Comparison of ENCODE assay signal across 30 mouse cellular contexts in genomic region chr5:98281993-98282392, GRCm38 (mm10). TPM values are rescaled to one million over a fixed set of nuclear protein-coding genes. Genes with fewer than 3 reads are reported as not detected.
DNase-seq lines count a peak whose midpoint lies in the region; ATAC-seq and TF ChIP-seq lines count a peak whose summit lies in the region.
"Had no signal": no experiment of that assay in that cellular context is flagged by ENCODE, and none has a peak within 500 bp of the region (broad histone marks: within the 10 kb centered on the region; RNA-seq: fewer than 3 reads in every experiment).

No protein-coding gene starts in this region.

- H3K27ac ChIP-seq in forebrain, embryonic 14.5 days (ENCODE audit: low read depth, low read length): no peak overlapping the region
- no peak overlapping the region for H3K27ac ChIP-seq in forebrain, embryonic 16.5 days (ENCODE audit: low read length)
- no peak overlapping the region for H3K27ac ChIP-seq in midbrain, embryonic 14.5 days (replicated peaks; ENCODE audit: low read depth, low read length)
- no peak overlapping the region for H3K27ac ChIP-seq in midbrain, embryonic 11.5 days (ENCODE audit: low read depth, low read length)
- H3K27ac ChIP-seq in hindbrain, postnatal 0 days: no peak overlapping the region
- H3K27ac ChIP-seq in neural tube, embryonic 13.5 days (replicated peaks): 0 out of 2 replicates have a peak overlapping the region, but pooled peaks have one; percentile 13
- H3K27ac ChIP-seq: forebrain, embryonic 12.5 days; heart, embryonic 13.5 days; intestine, embryonic 15.5 days; left cerebral cortex, adult 2 months; liver, embryonic 14.5 days; lung, embryonic 15.5 days; stomach, postnatal 0 days had no signal

- no peak for TF ChIP-seq CTCF in hindbrain, postnatal 0 days (IDR thresholded peaks at IDR 0.05; ENCODE audit: low read depth)

- no peaks in the 10 kb centered on the region for H3K36me3 ChIP-seq in forebrain, embryonic 14.5 days (ENCODE audit: control insufficient read depth, insufficient read depth, low read length)
- no peaks in the 10 kb centered on the region for H3K36me3 ChIP-seq in forebrain, embryonic 16.5 days (ENCODE audit: control insufficient read depth, insufficient read depth)
- no peaks in the 10 kb centered on the region for H3K36me3 ChIP-seq in midbrain, embryonic 14.5 days (ENCODE audit: control insufficient read depth, insufficient read depth, low read length)
- H3K36me3 ChIP-seq in midbrain, embryonic 11.5 days (ENCODE audit: control insufficient read depth, insufficient read depth, low read length): no peaks in the 10 kb centered on the region
- no peaks in the 10 kb centered on the region for H3K36me3 ChIP-seq in hindbrain, postnatal 0 days (ENCODE audit: insufficient read depth, low read length)
- H3K36me3 ChIP-seq in neural tube, embryonic 13.5 days: no peaks in the 10 kb centered on the region
- H3K36me3 ChIP-seq: forebrain, embryonic 12.5 days; G1E; heart, embryonic 13.5 days; intestine, embryonic 15.5 days; lung, embryonic 15.5 days had no signal

- no peaks in the 10 kb centered on the region for H3K4me1 ChIP-seq in forebrain, embryonic 14.5 days (ENCODE audit: control insufficient read depth, insufficient read depth, low read length)
- 0 out of 2 replicates have a peak, but pooled peaks cover 4% of the 10 kb centered on the region for H3K4me1 ChIP-seq in forebrain, embryonic 16.5 days (replicated peaks; ENCODE audit: control insufficient read depth, insufficient read depth, low read length)
- H3K4me1 ChIP-seq in midbrain, embryonic 14.5 days (ENCODE audit: control insufficient read depth, insufficient read depth, low read length): peaks cover 17% of the 10 kb centered on the region; the same call in 1 of the 2 replicates
- H3K4me1 ChIP-seq in midbrain, embryonic 11.5 days (ENCODE audit: control insufficient read depth, insufficient read depth, low read length): peaks cover 5% of the 10 kb centered on the region
- no peaks in the 10 kb centered on the region for H3K4me1 ChIP-seq in hindbrain, postnatal 0 days (ENCODE audit: insufficient read depth, low read length)
- H3K4me1 ChIP-seq in neural tube, embryonic 13.5 days (replicated peaks): peaks cover 21% of the 10 kb centered on the region
- H3K4me1 ChIP-seq: intestine, embryonic 15.5 days had no signal

- no peaks in the 10 kb centered on the region for H3K27me3 ChIP-seq in forebrain, embryonic 14.5 days (replicated peaks; ENCODE audit: control insufficient read depth, insufficient read depth, low read length)
- H3K27me3 ChIP-seq in forebrain, embryonic 16.5 days (replicated peaks; ENCODE audit: control insufficient read depth, insufficient read depth, low read length): no peaks in the 10 kb centered on the region; the same call in 1 of the 2 replicates
- no peaks in the 10 kb centered on the region for H3K27me3 ChIP-seq in midbrain, embryonic 14.5 days (ENCODE audit: control insufficient read depth, insufficient read depth, low read length)
- no peaks in the 10 kb centered on the region for H3K27me3 ChIP-seq in midbrain, embryonic 11.5 days (ENCODE audit: control insufficient read depth, insufficient read depth, low read length)
- no peaks in the 10 kb centered on the region for H3K27me3 ChIP-seq in hindbrain, postnatal 0 days (ENCODE audit: insufficient read depth, low read length)
- no peaks in the 10 kb centered on the region; the same call in 1 of the 2 replicates for H3K27me3 ChIP-seq in neural tube, embryonic 13.5 days
- H3K27me3 ChIP-seq: intestine, embryonic 15.5 days; lung, embryonic 15.5 days had no signal

- intact Hi-C loops in left cerebral cortex, postnatal 36 days (cut with DNase I): no loop called here

- H3K4me3 ChIP-seq in forebrain, embryonic 14.5 days (ENCODE audit: low read depth, low read length): no peak overlapping the region
- no peak overlapping the region for H3K4me3 ChIP-seq in forebrain, embryonic 16.5 days (replicated peaks; ENCODE audit: low read length)
- H3K4me3 ChIP-seq in midbrain, embryonic 14.5 days (replicated peaks; ENCODE audit: low read depth, low read length): no peak overlapping the region
- no peak overlapping the region for H3K4me3 ChIP-seq in midbrain, embryonic 11.5 days (ENCODE audit: low read depth, low read length)
- no peak overlapping the region for H3K4me3 ChIP-seq in hindbrain, postnatal 0 days (ENCODE audit: low read length)
- no peak overlapping the region for H3K4me3 ChIP-seq in neural tube, embryonic 13.5 days
- H3K4me3 ChIP-seq: forebrain, embryonic 12.5 days; heart, embryonic 13.5 days; intestine, embryonic 15.5 days; left cerebral cortex, adult 2 months; lung, embryonic 15.5 days had no signal

- H3K9me3 ChIP-seq in forebrain, embryonic 14.5 days (replicated peaks; ENCODE audit: control insufficient read depth, low read length): no peaks in the 10 kb centered on the region
- no peaks in the 10 kb centered on the region for H3K9me3 ChIP-seq in forebrain, embryonic 16.5 days (ENCODE audit: control insufficient read depth, low read length)
- H3K9me3 ChIP-seq in midbrain, embryonic 14.5 days (ENCODE audit: control insufficient read depth, low read length): no peaks in the 10 kb centered on the region
- H3K9me3 ChIP-seq in midbrain, embryonic 11.5 days (ENCODE audit: control insufficient read depth, low read length): no peaks in the 10 kb centered on the region
- no peaks in the 10 kb centered on the region for H3K9me3 ChIP-seq in hindbrain, postnatal 0 days (ENCODE audit: low read length)
- H3K9me3 ChIP-seq in neural tube, embryonic 13.5 days: no peaks in the 10 kb centered on the region
- H3K9me3 ChIP-seq: forebrain, embryonic 12.5 days; heart, embryonic 13.5 days; intestine, embryonic 15.5 days; lung, embryonic 15.5 days had no signal

- H3K4me2 ChIP-seq in forebrain, embryonic 14.5 days (ENCODE audit: low read length): no peak overlapping the region
- H3K4me2 ChIP-seq in forebrain, embryonic 16.5 days (ENCODE audit: low read length): no peak overlapping the region
- H3K4me2 ChIP-seq in midbrain, embryonic 14.5 days (ENCODE audit: low read length): no peak overlapping the region
- no peak overlapping the region for H3K4me2 ChIP-seq in midbrain, embryonic 11.5 days
- H3K4me2 ChIP-seq in hindbrain, postnatal 0 days (ENCODE audit: low read depth, low read length): no peak overlapping the region
- H3K4me2 ChIP-seq in neural tube, embryonic 13.5 days: peak overlapping the region; percentile 43
- H3K4me2 ChIP-seq: forebrain, embryonic 12.5 days; heart, embryonic 13.5 days; intestine, embryonic 15.5 days; lung, embryonic 15.5 days had no signal

- ATAC-seq in forebrain, embryonic 14.5 days: no peak
- ATAC-seq in forebrain, embryonic 16.5 days: no peak
- no peak for ATAC-seq in midbrain, embryonic 14.5 days (ENCODE audit: low FRiP score, low TSS enrichment)
- ATAC-seq in midbrain, embryonic 11.5 days (ENCODE audit: low FRiP score): no peak
- no peak for ATAC-seq in hindbrain, postnatal 0 days
- ATAC-seq in neural tube, embryonic 13.5 days (ENCODE audit: low read depth): no peak; the same call in 1 of the 2 replicates
- ATAC-seq: activated CD4-positive, CD25-positive, alpha-beta regulatory T cell, adult 4 months; intestine, embryonic 15.5 days had no signal

- peak; percentile 19 for DNase-seq in forebrain, embryonic 14.5 days (ENCODE audit: low spot score)
- DNase-seq in midbrain, embryonic 14.5 days: peak; percentile 51
- DNase-seq in midbrain, embryonic 11.5 days (ENCODE audit: low spot score, missing footprints): no peak
- peak; percentile 20 for DNase-seq in hindbrain, postnatal 0 days (ENCODE audit: low spot score)
- DNase-seq in cerebellum, adult 11 months: no peak
- no peak for DNase-seq in left cerebral cortex, postnatal 36 days (ENCODE audit: low spot score in 2 of 2)
- DNase-seq: adrenal gland, postnatal 10 days; cerebellum, adult 18-20 months; cerebellum, postnatal 25 days; embryo, embryonic 11 days; heart, adult 18-20 months; kidney, adult 9 months; kidney, postnatal 25 days; layer of hippocampus, adult 9-11 months; lung, postnatal 4 days had no signal

- WGBS in forebrain, embryonic 14.5 days: 28% methylated on average over 9 of the region's 9 CpGs
- 26% methylated on average over 9 of the region's 9 CpGs for WGBS in forebrain, embryonic 16.5 days
- WGBS in midbrain, embryonic 14.5 days: 30% methylated on average over 9 of the region's 9 CpGs
- 62% methylated on average over 9 of the region's 9 CpGs for WGBS in midbrain, embryonic 11.5 days
- WGBS in hindbrain, postnatal 0 days: 34% methylated on average over 9 of the region's 9 CpGs
- 20% methylated on average over 9 of the region's 9 CpGs for WGBS in neural tube, embryonic 13.5 days

- H3K9ac ChIP-seq in forebrain, embryonic 14.5 days (ENCODE audit: low read length): no peak overlapping the region
- H3K9ac ChIP-seq in forebrain, embryonic 16.5 days (replicated peaks; ENCODE audit: low read depth, low read length): no peak overlapping the region
- H3K9ac ChIP-seq in midbrain, embryonic 14.5 days (replicated peaks; ENCODE audit: low read length): no peak overlapping the region
- H3K9ac ChIP-seq in midbrain, embryonic 11.5 days (ENCODE audit: low read length): no peak overlapping the region
- H3K9ac ChIP-seq in hindbrain, postnatal 0 days (replicated peaks; ENCODE audit: low read length): no peak overlapping the region
- H3K9ac ChIP-seq in neural tube, embryonic 13.5 days: 0 out of 2 replicates have a peak overlapping the region, but pooled peaks have one; percentile 3
- H3K9ac ChIP-seq: forebrain, embryonic 12.5 days; heart, embryonic 13.5 days; intestine, embryonic 15.5 days; liver, embryonic 14.5 days; lung, embryonic 15.5 days had no signal

RNA-seq across cellular contexts. Expression of gene Fgf5, which starts 28.0 kb away (rescaled TPM):
- polyA plus RNA-seq in forebrain, embryonic 14.5 days (2014; fragmentation: Nextera tagmentation; extraction: Ambion mirVana): 0.29 and 0.78 TPM in 2 replicates
- polyA plus RNA-seq in forebrain, embryonic 16.5 days (2015; fragmentation: Nextera tagmentation; extraction: Ambion mirVana): 0.50 and 0.85 TPM in 2 replicates
- 1.1 and 1.4 TPM in 2 replicates for polyA plus RNA-seq in midbrain, embryonic 14.5 days (2014; fragmentation: Nextera tagmentation; extraction: Ambion mirVana)
- 0.15 TPM in 1 of 2 replicates, not detected in the other for polyA plus RNA-seq in midbrain, embryonic 11.5 days (2014; fragmentation: Nextera tagmentation; extraction: Ambion mirVana)
- 3.5 and 5.1 TPM in 2 replicates for total RNA-seq in hindbrain, postnatal 0 days (2014; rRNA removed)
- polyA plus RNA-seq in hindbrain, postnatal 0 days (2015; fragmentation: Nextera tagmentation; extraction: Ambion mirVana): 6.4 and 6.8 TPM in 2 replicates
- polyA plus RNA-seq in neural tube, embryonic 13.5 days (2015; fragmentation: Nextera tagmentation; extraction: Ambion mirVana): 1.3 and 2.2 TPM in 2 replicates
- 1 to 10 TPM; 4.0 to 4.1 TPM for total RNA-seq in left cerebral cortex, postnatal 36 days (2021)
- total RNA-seq: adrenal gland, postnatal 10 days; G1E; heart, postnatal 25 days; neutrophil, adult 5-6 weeks had no signal
- polyA plus RNA-seq: activated CD4-positive, CD25-positive, alpha-beta regulatory T cell, adult 4 months; G1E; thymus, postnatal 0 days had no signal

RNA-seq across cellular contexts. Expression of gene Cfap299, which starts 47.1 kb away (rescaled TPM):
- 1.5 and 1.7 TPM in 2 replicates for polyA plus RNA-seq in forebrain, embryonic 14.5 days (2014; fragmentation: Nextera tagmentation; extraction: Ambion mirVana)
- 0.83 and 0.92 TPM in 2 replicates for polyA plus RNA-seq in forebrain, embryonic 16.5 days (2015; fragmentation: Nextera tagmentation; extraction: Ambion mirVana)
- 0.59 and 1.3 TPM in 2 replicates for polyA plus RNA-seq in midbrain, embryonic 14.5 days (2014; fragmentation: Nextera tagmentation; extraction: Ambion mirVana)
- 0.37 TPM in 1 of 2 replicates, not detected in the other for polyA plus RNA-seq in midbrain, embryonic 11.5 days (2014; fragmentation: Nextera tagmentation; extraction: Ambion mirVana)
- total RNA-seq in hindbrain, postnatal 0 days (2014; rRNA removed): 1.0 TPM in 1 of 2 replicates, not detected in the other
- polyA plus RNA-seq in hindbrain, postnatal 0 days (2015; fragmentation: Nextera tagmentation; extraction: Ambion mirVana): 2.3 and 3.5 TPM in 2 replicates
- polyA plus RNA-seq in neural tube, embryonic 13.5 days (2015; fragmentation: Nextera tagmentation; extraction: Ambion mirVana): 0.61 TPM in 2 replicates
- total RNA-seq in left cerebral cortex, postnatal 36 days (2021): under 1 TPM in 1 of 2 experiments, not detected in 1; 0.76 TPM
- total RNA-seq: adrenal gland, postnatal 10 days; G1E; gastrocnemius, adult 8-10 months; heart, postnatal 25 days; neutrophil, adult 5-6 weeks had no signal
- polyA plus RNA-seq: activated CD4-positive, CD25-positive, alpha-beta regulatory T cell, adult 4 months; G1E; liver, embryonic 14.5 days had no signal

Comparison
In these comparisons a context has a peak if more than half of its experiments do, and no peak if none do; other contexts are left out.
1. DNase-seq: peak in forebrain, embryonic 14.5 days (single experiment), midbrain, embryonic 14.5 days (single experiment) and hindbrain, postnatal 0 days (single experiment); none in midbrain, embryonic 11.5 days (single experiment), cerebellum, adult 11 months (single experiment) and left cerebral cortex, postnatal 36 days (0 of 2).